Mouse (Mus musculus) erythroblast, embryonic 14.5 days (primary cell): ENCODE measurements around the gene Arvcf.

Experiments used
- GATA1 ChIP-seq: IDR thresholded peaks from 2 replicates; pipeline ENCODE4 v1.6.1; 2012; ENCODE audit warnings: low read length, inconsistent platforms, mixed read lengths
- TAL1 ChIP-seq: IDR thresholded peaks from 3 replicates; pipeline ENCODE4 v1.6.1; 2012; ENCODE audit warnings: low read length, inconsistent platforms, mixed read lengths

GRCm38 (mm10) chr16:18426802-18427280, 78.9 kb downstream of the Arvcf start, which contains the start of gene Comt:
- TF ChIP-seq GATA1 (no peak), TAL1 (no peak)
